8 mouse cellular contexts compared by ENCODE assay signal in the genomic region with DNA sequence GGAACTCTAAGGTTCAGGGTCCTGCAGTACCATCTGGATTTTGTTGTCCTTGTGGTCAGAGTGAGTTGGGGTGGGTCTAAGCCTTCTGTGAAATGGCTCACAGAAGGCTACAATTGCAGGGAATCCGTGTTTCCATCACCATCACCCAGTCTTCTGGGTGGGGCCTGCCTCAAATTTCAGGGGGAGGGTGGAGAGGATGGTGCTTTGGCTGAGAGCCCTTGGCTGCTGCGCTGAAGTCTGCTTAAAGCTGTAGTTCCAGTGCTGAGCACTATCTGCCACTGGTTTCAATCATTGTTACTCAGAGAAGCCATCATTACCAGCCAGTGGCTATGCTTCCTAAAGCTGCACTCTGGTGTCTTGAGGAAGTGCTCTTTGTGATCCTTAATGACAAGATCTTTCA. TPM values are rescaled to one million over a fixed set of nuclear protein-coding genes. Genes with fewer than 3 reads are reported as not detected.
DNase-seq lines count a peak whose midpoint lies in the region; ATAC-seq and TF ChIP-seq lines count a peak whose summit lies in the region.

No protein-coding gene starts in this region.

- TF ChIP-seq CTCF in layer of hippocampus, adult 2 months (conservative IDR thresholded peaks at IDR 0.05): peak; percentile 36
- no peak for TF ChIP-seq CTCF in gastrocnemius, adult 2 months (IDR thresholded peaks at IDR 0.05)

- H3K9me3 ChIP-seq in lung, embryonic 16.5 days (ENCODE audit: control insufficient read depth, low read length): no peaks in the 10 kb centered on the region
- no peaks in the 10 kb centered on the region for H3K9me3 ChIP-seq in intestine, embryonic 16.5 days (ENCODE audit: control insufficient read depth, low read length)

- H3K4me3 ChIP-seq in layer of hippocampus, adult 2 months: 0 out of 2 replicates have a peak overlapping the region, but pooled peaks have one; percentile 4
- H3K4me3 ChIP-seq in gastrocnemius, adult 2 months: peak overlapping the region; percentile 36
- H3K4me3 ChIP-seq in lung, embryonic 16.5 days (ENCODE audit: low read length): no peak overlapping the region
- H3K4me3 ChIP-seq in intestine, embryonic 16.5 days (ENCODE audit: low read length): no peak overlapping the region

- peaks cover 25% of the 10 kb centered on the region for H3K4me1 ChIP-seq in lung, embryonic 16.5 days (replicated peaks; ENCODE audit: control insufficient read depth, insufficient read depth, low read length)
- H3K4me1 ChIP-seq in intestine, embryonic 16.5 days (ENCODE audit: control insufficient read depth, insufficient read depth, low read length): peaks cover 30% of the 10 kb centered on the region

- H3K27me3 ChIP-seq in lung, embryonic 16.5 days (ENCODE audit: control insufficient read depth, insufficient read depth, low read depth, low read length): no peaks in the 10 kb centered on the region
- H3K27me3 ChIP-seq in intestine, embryonic 16.5 days (replicated peaks; ENCODE audit: control insufficient read depth, insufficient read depth, low read length): no peaks in the 10 kb centered on the region

- no peak overlapping the region for H3K9ac ChIP-seq in lung, embryonic 16.5 days (ENCODE audit: low read length)
- no peak overlapping the region for H3K9ac ChIP-seq in intestine, embryonic 16.5 days (ENCODE audit: low read depth, low read length)

- H3K36me3 ChIP-seq in lung, embryonic 16.5 days (ENCODE audit: control insufficient read depth, insufficient read depth, low read length): no peaks in the 10 kb centered on the region
- 0 out of 2 replicates have a peak, but pooled peaks cover 3% of the 10 kb centered on the region for H3K36me3 ChIP-seq in intestine, embryonic 16.5 days (ENCODE audit: control insufficient read depth, insufficient read depth, low read length)

- intact Hi-C loops in gastrocnemius, adult 2 months (cut with DNase I): loop anchor here (5.0 kb wide), 1 partner anchor 137 kb away; a partner anchor contains a TSS

- peak in 1 of 2 experiments; percentile 36 for DNase-seq in layer of hippocampus, adult 2 months (ENCODE audit: low spot score in 2 of 2)
- no peak for DNase-seq in layer of hippocampus, adult 8-10 months (ENCODE audit: low spot score in 2 of 2)
- peak; percentile 55 for DNase-seq in cerebellum, adult 9-10 months
- peak; percentile 82 for DNase-seq in gastrocnemius, adult 2 months
- no peak for DNase-seq in frontal cortex, postnatal 14 days (ENCODE audit: low spot score in 2 of 2)
- no peak for DNase-seq in right cerebral cortex, adult 2 months (ENCODE audit: low spot score in 2 of 2)

- H3K27ac ChIP-seq in layer of hippocampus, adult 2 months: peak overlapping the region; percentile 28; the same call in 1 of the 2 replicates
- H3K27ac ChIP-seq in gastrocnemius, adult 2 months: peak overlapping the region; percentile 98
- peak overlapping the region; percentile 46 for H3K27ac ChIP-seq in lung, embryonic 16.5 days (ENCODE audit: low read length)
- H3K27ac ChIP-seq in intestine, embryonic 16.5 days (ENCODE audit: low read length): no peak overlapping the region

- no peak overlapping the region for H3K4me2 ChIP-seq in lung, embryonic 16.5 days (ENCODE audit: low read depth, low read length)
- H3K4me2 ChIP-seq in intestine, embryonic 16.5 days (ENCODE audit: low read depth, low read length): no peak overlapping the region

- WGBS in lung, embryonic 16.5 days: 18% methylated on average over 2 of the region's 2 CpGs
- 33% methylated on average over 2 of the region's 2 CpGs for WGBS in intestine, embryonic 16.5 days

- ATAC-seq in lung, embryonic 16.5 days (ENCODE audit: low read depth): no peak
- ATAC-seq in intestine, embryonic 16.5 days: no peak

RNA-seq across cellular contexts. Expression of a gene that starts 40.6 kb away (rescaled TPM):
- 100 to 1,000 TPM; 114 to 118 TPM for total RNA-seq in layer of hippocampus, adult 2 months (2021)
- total RNA-seq in layer of hippocampus, adult 8-10 months (2022): 100 to 1,000 TPM in 3 of 4 experiments, 10 to 100 TPM in 1; 99.7 to 129 (median 117) TPM
- 10 to 100 TPM; 47.1 to 53.6 TPM for total RNA-seq in gastrocnemius, adult 2 months (2021)
- polyA plus RNA-seq in lung, embryonic 16.5 days (2015; fragmentation: Nextera tagmentation; extraction: Ambion mirVana): 66.7 and 73.7 TPM in 2 replicates
- 39.9 and 41.9 TPM in 2 replicates for polyA plus RNA-seq in intestine, embryonic 16.5 days (2015; fragmentation: Nextera tagmentation; extraction: Ambion mirVana)

RNA-seq across cellular contexts. Expression of a gene that starts 40.8 kb away (rescaled TPM):
- total RNA-seq in layer of hippocampus, adult 2 months (2021): 1 to 10 TPM; 5.4 to 5.9 TPM
- total RNA-seq in layer of hippocampus, adult 8-10 months (2022): 1 to 10 TPM; 5.8 to 7.9 (median 6.1) TPM
- total RNA-seq in gastrocnemius, adult 2 months (2021): 1 to 10 TPM; 4.1 to 4.2 TPM
- 18.1 and 28.3 TPM in 2 replicates for polyA plus RNA-seq in lung, embryonic 16.5 days (2015; fragmentation: Nextera tagmentation; extraction: Ambion mirVana)
- 9.7 and 10.1 TPM in 2 replicates for polyA plus RNA-seq in intestine, embryonic 16.5 days (2015; fragmentation: Nextera tagmentation; extraction: Ambion mirVana)

RNA-seq across cellular contexts. Expression of a gene that starts 44.0 kb away (rescaled TPM):
- 10 to 100 TPM in 1 of 2 experiments, 1 to 10 TPM in 1; 7.5 to 11.6 TPM for total RNA-seq in layer of hippocampus, adult 2 months (2021)
- 10 to 100 TPM in 3 of 4 experiments, 1 to 10 TPM in 1; 8.3 to 12.9 (median 11.1) TPM for total RNA-seq in layer of hippocampus, adult 8-10 months (2022)
- total RNA-seq in gastrocnemius, adult 2 months (2021): 1 to 10 TPM; 1.9 to 2.3 TPM
- polyA plus RNA-seq in lung, embryonic 16.5 days (2015; fragmentation: Nextera tagmentation; extraction: Ambion mirVana): 2.1 and 3.0 TPM in 2 replicates
- 1.9 and 2.1 TPM in 2 replicates for polyA plus RNA-seq in intestine, embryonic 16.5 days (2015; fragmentation: Nextera tagmentation; extraction: Ambion mirVana)

Comparison
In these comparisons a context has a peak if more than half of its experiments do, and no peak if none do; other contexts are left out.
1. DNase-seq: peak in cerebellum, adult 9-10 months (single experiment) and gastrocnemius, adult 2 months (single experiment); none in layer of hippocampus, adult 8-10 months (0 of 2), frontal cortex, postnatal 14 days (0 of 2) and right cerebral cortex, adult 2 months (0 of 2).
2. H3K4me3 ChIP-seq: peak in layer of hippocampus, adult 2 months (single experiment) and gastrocnemius, adult 2 months (single experiment); none in lung, embryonic 16.5 days (single experiment) and intestine, embryonic 16.5 days (single experiment).